Mouse (Mus musculus) MEL (cell line): ENCODE data around the gene Lrrc39. TPM values are rescaled to one million over a fixed set of nuclear protein-coding genes. Genes with fewer than 3 reads are reported as not detected.

Experiments
- DNase-seq: peaks from one replicate; pipeline ENCODE4 v3.0.0; 2011; ENCODE audit warnings: low read depth, low spot score
- H3K27ac ChIP-seq: 2 replicates; pipeline ENCODE4 v1.5.1; 2012; ENCODE audit warnings: low read depth, mild to moderate bottlenecking, control low read depth, low read length, moderate library complexity; ENCODE audit not compliant: control insufficient read depth
- H3K27me3 ChIP-seq, 2 experiments: fragments of 150-350 bp in 1 of 2; sonication (generic) in 1 of 2; 2 replicates each; pipeline ENCODE4 v1.6.1; 2012; ENCODE audit warnings: low read length in 2 of 2, mild to moderate bottlenecking in 2 of 2, improper control_type of control experiment in 1 of 2, moderate library complexity in 1 of 2; ENCODE audit not compliant: insufficient read depth in 2 of 2, control insufficient read depth in 1 of 2
- H3K36me3 ChIP-seq, 2 experiments: 2 replicates each; pipeline ENCODE4 v1.6.1; 2012 to 2014; ENCODE audit warnings: low read length in 2 of 2, improper control_type of control experiment in 1 of 2, inconsistent platforms in 1 of 2, mild to moderate bottlenecking in 1 of 2; ENCODE audit not compliant: insufficient read depth in 2 of 2, control insufficient read depth in 1 of 2
- H3K4me1 ChIP-seq, 2 experiments: fragments of 150-350 bp in 1 of 2; sonication (generic) in 1 of 2; 2 replicates each; pipeline ENCODE4 v1.6.1; 2012; ENCODE audit warnings: low read length in 2 of 2, improper control_type of control experiment in 1 of 2, mild to moderate bottlenecking in 1 of 2; ENCODE audit not compliant: insufficient read depth in 2 of 2, control insufficient read depth in 1 of 2
- H3K4me3 ChIP-seq, 2 experiments: fragments of 150-350 bp in 1 of 2; sonication (generic) in 1 of 2; 2 replicates each; pipeline ENCODE4 v1.5.1; 2012; ENCODE audit warnings: low read depth in 2 of 2, low read length in 2 of 2, mild to moderate bottlenecking in 2 of 2, moderate library complexity in 2 of 2, control low read depth in 1 of 2, improper control_type of control experiment in 1 of 2; ENCODE audit not compliant: control insufficient read depth in 1 of 2, insufficient read depth in 1 of 2
- H3K79me2 ChIP-seq: 2 replicates; pipeline ENCODE4 v1.6.1; 2012; ENCODE audit warnings: mild to moderate bottlenecking, low read length, moderate library complexity; ENCODE audit not compliant: control insufficient read depth, poor library complexity, insufficient read depth
- H3K9ac ChIP-seq: 2 replicates; pipeline ENCODE4 v1.6.1; 2012; ENCODE audit warnings: low read depth, mild to moderate bottlenecking, control low read depth, low read length, moderate library complexity; ENCODE audit not compliant: control insufficient read depth, poor library complexity, severe bottlenecking
- H3K9me3 ChIP-seq: fragments of 150-350 bp; sonication (generic); replicated peaks from 2 replicates; pipeline ENCODE4 v1.6.1; 2012; ENCODE audit warnings: mild to moderate bottlenecking, low read length, improper control_type of control experiment, moderate library complexity; ENCODE audit not compliant: insufficient read depth
- CHD1 ChIP-seq: IDR thresholded peaks from 2 replicates; pipeline ENCODE4 v1.6.1; 2012; ENCODE audit warnings: low read depth, mild to moderate bottlenecking, inconsistent platforms, low read length, improper control_type of control experiment
- ETS1 ChIP-seq: IDR thresholded peaks from 2 replicates; pipeline ENCODE4 v1.6.1; 2012; ENCODE audit warnings: low read depth, mild to moderate bottlenecking, inconsistent platforms, low read length, improper control_type of control experiment, moderate library complexity
- JUND ChIP-seq: IDR thresholded peaks from 2 replicates; pipeline ENCODE4 v1.6.1; 2011; ENCODE audit warnings: low read depth, mild to moderate bottlenecking, improper control_type of control experiment, low read length
- KAT2A ChIP-seq: conservative IDR thresholded peaks from 2 replicates; pipeline ENCODE4 v1.6.1; 2012; ENCODE audit warnings: low read depth, low read length, improper control_type of control experiment, inconsistent platforms
- MAZ ChIP-seq: IDR thresholded peaks from 2 replicates; pipeline ENCODE4 v1.6.1; 2012; ENCODE audit warnings: low read depth, mild to moderate bottlenecking, inconsistent platforms, low read length, improper control_type of control experiment
- MXI1 ChIP-seq: IDR thresholded peaks from 2 replicates; pipeline ENCODE4 v1.6.1; 2011; ENCODE audit warnings: mild to moderate bottlenecking, low read depth, low read length, improper control_type of control experiment
- MYC ChIP-seq: IDR thresholded peaks from 2 replicates; pipeline ENCODE4 v1.6.1; 2011; ENCODE audit warnings: low read depth, mild to moderate bottlenecking, low read length, improper control_type of control experiment, moderate library complexity
- POLR2AphosphoS2 ChIP-seq: IDR thresholded peaks from 2 replicates; pipeline ENCODE4 v1.6.1; 2011; ENCODE audit warnings: low read length, improper control_type of control experiment
- RAD21 ChIP-seq: IDR thresholded peaks from 2 replicates; pipeline ENCODE4 v1.6.1; 2011; ENCODE audit warnings: mild to moderate bottlenecking, low read depth, low read length, improper control_type of control experiment
- SIN3A ChIP-seq: IDR thresholded peaks from 2 replicates; pipeline ENCODE4 v1.6.1; 2012; ENCODE audit warnings: low read length, improper control_type of control experiment, inconsistent platforms
- TAL1 ChIP-seq: IDR thresholded peaks from 2 replicates; pipeline ENCODE4 v1.6.1; 2012; ENCODE audit warnings: mild to moderate bottlenecking, inconsistent platforms, low read length, moderate library complexity, mixed read lengths
- TCF12 ChIP-seq: IDR thresholded peaks from 2 replicates; pipeline ENCODE4 v1.6.1; 2014; ENCODE audit warnings: low read depth, mild to moderate bottlenecking, inconsistent platforms, low read length, improper control_type of control experiment, moderate library complexity
- UBTF ChIP-seq: IDR thresholded peaks from 2 replicates; pipeline ENCODE4 v1.6.1; 2012; ENCODE audit warnings: low read depth, mild to moderate bottlenecking, inconsistent platforms, low read length, improper control_type of control experiment, moderate library complexity, borderline replicate concordance; ENCODE audit not compliant: insufficient read depth
- USF2 ChIP-seq, 2 experiments: IDR thresholded peaks; 2 replicates each; pipeline ENCODE4 v1.6.1; 2011 to 2012; ENCODE audit warnings: improper control_type of control experiment in 2 of 2, low read length in 2 of 2, borderline replicate concordance in 1 of 2, inconsistent platforms in 1 of 2, low read depth in 1 of 2, mild to moderate bottlenecking in 1 of 2; ENCODE audit not compliant: insufficient read depth in 1 of 2
- ZC3H11A ChIP-seq: IDR thresholded peaks from 2 replicates; pipeline ENCODE4 v1.6.1; 2012; ENCODE audit warnings: low read depth, mild to moderate bottlenecking, inconsistent platforms, low read length, improper control_type of control experiment
- ZMIZ1 ChIP-seq: IDR thresholded peaks from 2 replicates; pipeline ENCODE4 v1.6.1; 2012; ENCODE audit warnings: low read depth, mild to moderate bottlenecking, inconsistent platforms, low read length, improper control_type of control experiment, moderate library complexity
- polyA plus RNA-seq, 2 experiments: library from polyadenylated mRNA; stranded (reverse) in 1 of 2; unstranded in 1 of 2; fragments of >175 nt in 1 of 2; fragments of >200 nt in 1 of 2; gene quantifications; 2 replicates each; pipeline versions ENCODE4 v1.2.1 to v1.2.4; 2012; ENCODE audit warnings: low replicate concordance in 2 of 2, low read depth in 1 of 2; ENCODE audit not compliant: insufficient read length in 2 of 2, insufficient read depth in 1 of 2, missing spikeins in 1 of 2
- total RNA-seq: library from RNA; depleted of rRNA; stranded (reverse); fragments of 300-350 nt; gene quantifications from 2 replicates; pipeline ENCODE4 v1.2.3, GENCODE M21; 2012

The Lrrc39 gene
- total and polyA plus RNA-seq, 3 experiments, result 0.40 to 0.65 TPM; not detected in 1

GRCm38 (mm10) chr3:116542070-116542469 lies 20.7 kb upstream of the Lrrc39 start:
- Histone ChIP-seq H3K9me3 (no peaks in the 10 kb centered on the region), H3K4me1 (0 out of 4 replicates have a peak, but pooled peaks cover 0 to 7% of the 10 kb centered on the region in 2 experiments), H3K27me3 (no peaks in the 10 kb centered on the region), H3K4me3 (no peak overlapping the region), H3K79me2 (no peaks in the 10 kb centered on the region), H3K9ac (no peak overlapping the region), H3K36me3 (peaks cover 2 to 3% of the 10 kb centered on the region in 2 experiments; a peak in 2 of 4 replicates), H3K27ac (no peak overlapping the region)
- no peak for DNase-seq
- TF ChIP-seq ZMIZ1 (no peak), RAD21 (no peak)

- DNase-seq, result peak; percentile 11
- Histone ChIP-seq H3K27ac (no peak overlapping the region), H3K9me3 (no peaks in the 10 kb centered on the region), H3K4me1 (0 out of 4 replicates have a peak, but pooled peaks cover 0 to 7% of the 10 kb centered on the region in 2 experiments), H3K9ac (no peak overlapping the region), H3K4me3 (no peak overlapping the region), H3K27me3 (no peaks in the 10 kb centered on the region), H3K36me3 (peaks cover 2 to 3% of the 10 kb centered on the region in 2 experiments; a peak in 2 of 4 replicates), H3K79me2 (no peaks in the 10 kb centered on the region)
- no peak for TF ChIP-seq SIN3A
- no peak for TF ChIP-seq MXI1
- TF ChIP-seq USF2 (IDR thresholded peaks at IDR 0.05; ENCODE audit: borderline replicate concordance in 1 of 2, insufficient read depth in 1 of 2, low read depth in 1 of 2, low read length in 2 of 2), result no peak
- TF ChIP-seq CHD1, result no peak
- no peak for TF ChIP-seq MYC
- TF ChIP-seq POLR2AphosphoS2, result no peak
- no peak for TF ChIP-seq UBTF
These were observed 20.2 kb upstream of the Lrrc39 start for GRCm38 (mm10) chr3:116542532-116542931.

DNA sequence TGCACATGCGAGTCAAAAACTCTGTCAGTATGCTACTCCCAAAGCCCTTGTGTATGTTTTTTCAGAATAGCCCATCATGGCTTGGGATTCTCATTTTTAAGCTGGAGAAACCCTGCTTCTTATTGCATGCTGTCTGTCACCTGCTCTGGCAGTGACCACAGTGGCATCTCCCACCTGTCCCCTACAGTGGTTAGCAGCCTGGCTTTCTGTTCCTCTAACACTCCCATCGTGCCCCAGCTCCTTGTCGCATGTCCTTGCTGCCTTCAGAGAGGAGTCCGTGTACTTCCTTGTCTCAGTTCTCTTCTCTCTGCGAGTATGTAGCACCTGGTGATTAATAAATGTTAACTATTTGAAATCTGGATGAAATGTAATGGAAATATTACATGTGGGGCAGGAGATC lies 15.3 kb upstream of the Lrrc39 start:
- Histone ChIP-seq H3K79me2 (no peaks in the 10 kb centered on the region), H3K9ac (no peak overlapping the region), H3K9me3 (no peaks in the 10 kb centered on the region), H3K27me3 (no peaks in the 10 kb centered on the region), H3K4me3 (no peak overlapping the region), H3K36me3 (peaks cover 0 to 2% of the 10 kb centered on the region in 2 experiments; a peak in 2 of 4 replicates), H3K4me1 (0 out of 4 replicates have a peak, but pooled peaks cover 0 to 1% of the 10 kb centered on the region in 2 experiments), H3K27ac (no peak overlapping the region)
- no peak for TF ChIP-seq TAL1
- TF ChIP-seq TCF12, result no peak
- TF ChIP-seq ETS1, result no peak
- TF ChIP-seq KAT2A, result no peak
- TF ChIP-seq ZC3H11A, result no peak
- TF ChIP-seq MAZ, result no peak
- TF ChIP-seq JUND, result no peak
- DNase-seq, result no peak
